Mouse (Mus musculus) frontal cortex, postnatal 10 days (tissue): ENCODE results near the gene Igsf9.
A peak's percentile ranks its signal among the peaks of the same experiment; 100 is the strongest.

ENCODE experiments used
- DNase-seq, 2 experiments: peaks; one replicate each; pipeline ENCODE4 v3.0.0; 2022; ENCODE audit warnings: low spot score in 2 of 2, mixed read lengths in 1 of 2

The Igsf9 gene

DNA sequence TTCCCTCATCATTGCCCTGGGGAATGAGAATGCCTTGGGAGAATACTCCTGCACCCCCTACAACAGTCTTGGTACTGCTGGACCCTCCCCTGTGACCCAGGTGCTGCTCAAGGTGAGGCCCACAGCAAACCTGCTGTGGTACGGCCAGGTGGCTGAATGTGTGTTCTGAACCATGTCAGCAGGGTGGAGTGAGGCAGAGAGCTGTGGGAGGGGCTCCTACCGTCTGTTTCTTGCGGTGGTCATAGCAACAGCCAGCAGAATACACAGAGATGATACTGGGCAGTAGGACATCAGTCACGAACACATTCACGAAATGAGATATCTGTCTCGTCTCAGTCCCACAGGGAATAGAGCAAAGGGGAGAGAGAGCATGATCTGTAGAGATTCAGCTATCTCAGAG is 11.9 kb downstream of the Igsf9 start:
- DNase-seq, result no peak

DNA sequence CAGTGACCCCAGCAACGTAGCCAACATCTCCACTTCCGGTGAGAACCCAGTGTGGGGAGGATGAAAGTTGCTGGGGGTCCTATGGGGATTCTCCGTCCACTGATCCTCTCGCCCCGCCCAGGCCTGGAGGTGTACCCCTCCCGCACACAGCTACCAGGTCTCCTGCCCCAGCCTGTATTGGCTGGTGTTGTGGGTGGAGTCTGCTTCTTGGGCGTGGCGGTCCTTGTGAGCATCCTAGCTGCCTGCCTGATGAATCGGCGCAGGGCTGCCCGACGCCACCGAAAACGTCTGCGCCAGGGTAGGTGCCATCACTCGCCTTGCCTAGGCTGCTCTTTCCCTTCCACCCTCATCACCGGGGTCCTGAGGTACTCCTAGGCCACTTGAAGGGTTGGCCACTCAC is 14.4 kb downstream of the Igsf9 start:
- no peak for DNase-seq

DNA sequence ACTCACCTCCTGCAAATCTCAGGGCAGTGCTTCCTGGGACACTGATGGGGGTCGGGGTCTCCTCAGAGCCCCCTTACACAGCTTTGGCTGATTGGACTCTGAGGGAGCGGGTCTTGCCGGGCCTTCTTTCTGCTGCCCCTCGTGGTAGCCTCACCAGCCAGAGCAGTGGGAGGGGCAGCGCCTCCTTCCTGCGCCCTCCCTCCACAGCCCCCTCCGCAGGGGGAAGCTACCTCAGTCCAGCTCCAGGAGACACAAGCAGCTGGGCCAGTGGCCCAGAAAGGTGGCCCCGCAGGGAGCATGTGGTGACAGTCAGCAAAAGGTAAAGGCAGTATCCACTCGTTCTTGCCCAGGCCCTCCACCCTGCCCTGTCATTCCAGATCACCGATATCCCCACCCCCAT is 15.8 kb downstream of the Igsf9 start:
- no peak for DNase-seq

DNA sequence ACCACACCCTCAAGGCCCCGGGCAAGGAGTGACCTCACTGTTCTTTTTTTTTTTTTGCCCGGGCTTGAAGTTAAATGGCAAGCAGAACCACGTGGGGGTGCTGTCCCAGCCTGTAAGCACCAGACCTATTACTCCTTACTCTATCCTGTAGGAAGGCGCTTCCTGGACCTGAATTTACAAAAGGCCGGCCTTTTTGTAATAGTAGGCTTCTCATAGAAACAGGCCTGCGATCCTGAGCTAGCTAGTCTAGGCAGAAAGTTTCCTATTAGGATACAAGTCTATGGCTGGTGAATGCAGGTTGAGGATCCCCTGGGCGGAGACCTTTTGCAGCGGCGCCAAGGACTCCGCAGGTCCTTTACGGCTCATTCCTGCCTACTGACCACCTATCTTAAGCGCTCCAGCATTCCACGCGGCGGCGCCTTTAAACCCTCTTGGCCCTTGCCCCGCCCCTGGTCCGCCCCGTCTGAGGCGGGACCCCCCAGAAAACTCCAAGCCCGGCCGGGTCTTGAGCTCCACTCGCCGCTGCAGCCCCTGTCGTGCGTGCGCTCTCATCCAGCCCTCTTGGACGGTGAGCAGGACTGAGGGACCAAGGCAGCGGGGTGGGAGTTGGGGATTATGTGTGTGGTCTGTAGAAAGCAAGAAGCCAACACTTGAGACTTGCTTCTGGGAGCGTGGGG is 18.3 kb downstream of the Igsf9 start, which contains the start of gene Tagln2:
Gene Tagln2, plus strand, starts transcription at position 283 of the 677 bp plus-strand sequence.
- peak in 1 of 2 experiments; percentile 64 for DNase-seq

DNA sequence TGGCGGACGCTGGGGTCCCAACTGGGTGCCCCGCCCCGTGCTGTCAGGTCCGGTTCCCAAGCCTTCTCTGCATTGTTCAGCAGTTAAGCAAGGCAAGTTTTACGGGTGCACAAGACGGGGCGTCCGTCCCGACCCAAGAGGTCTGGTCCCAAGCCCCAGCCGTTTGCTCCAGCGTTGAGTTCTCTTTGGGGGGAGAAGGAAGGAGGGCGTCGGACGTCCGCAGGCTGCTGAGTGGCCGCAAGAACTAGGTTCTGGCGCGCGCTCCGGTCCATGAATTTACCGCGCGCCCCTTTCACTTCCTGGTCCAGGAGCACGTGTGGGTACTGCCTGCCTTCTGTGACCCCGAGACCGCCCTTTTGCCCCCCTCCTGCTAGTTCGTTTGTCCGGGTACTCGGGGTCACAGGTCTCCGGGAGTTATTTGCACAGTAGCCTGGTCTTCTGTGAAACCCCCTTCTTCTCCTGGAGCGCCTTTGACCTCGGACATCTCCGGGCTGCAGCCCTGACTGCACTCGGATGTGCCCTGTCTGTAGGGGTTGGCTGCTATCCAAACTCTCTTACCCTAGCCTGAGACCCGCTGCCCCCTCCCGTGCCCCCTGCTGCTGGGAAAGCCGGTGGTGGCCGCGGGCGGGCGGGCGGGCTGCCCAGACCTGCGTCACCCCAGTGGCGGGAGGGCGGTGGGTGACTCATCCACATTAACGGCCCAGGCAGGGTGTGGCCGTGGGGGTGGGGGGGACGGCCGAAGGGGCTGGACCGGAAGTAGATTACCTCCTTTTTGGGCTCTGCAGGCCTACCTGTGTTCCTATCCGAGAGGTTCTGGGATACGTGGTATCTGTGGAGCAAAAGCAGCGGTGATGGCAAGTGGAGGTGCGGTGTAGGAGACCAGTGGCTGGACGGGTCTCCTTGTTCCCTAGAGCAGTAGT is 19.1 kb downstream of the Igsf9 start:
- no peak for DNase-seq

DNA sequence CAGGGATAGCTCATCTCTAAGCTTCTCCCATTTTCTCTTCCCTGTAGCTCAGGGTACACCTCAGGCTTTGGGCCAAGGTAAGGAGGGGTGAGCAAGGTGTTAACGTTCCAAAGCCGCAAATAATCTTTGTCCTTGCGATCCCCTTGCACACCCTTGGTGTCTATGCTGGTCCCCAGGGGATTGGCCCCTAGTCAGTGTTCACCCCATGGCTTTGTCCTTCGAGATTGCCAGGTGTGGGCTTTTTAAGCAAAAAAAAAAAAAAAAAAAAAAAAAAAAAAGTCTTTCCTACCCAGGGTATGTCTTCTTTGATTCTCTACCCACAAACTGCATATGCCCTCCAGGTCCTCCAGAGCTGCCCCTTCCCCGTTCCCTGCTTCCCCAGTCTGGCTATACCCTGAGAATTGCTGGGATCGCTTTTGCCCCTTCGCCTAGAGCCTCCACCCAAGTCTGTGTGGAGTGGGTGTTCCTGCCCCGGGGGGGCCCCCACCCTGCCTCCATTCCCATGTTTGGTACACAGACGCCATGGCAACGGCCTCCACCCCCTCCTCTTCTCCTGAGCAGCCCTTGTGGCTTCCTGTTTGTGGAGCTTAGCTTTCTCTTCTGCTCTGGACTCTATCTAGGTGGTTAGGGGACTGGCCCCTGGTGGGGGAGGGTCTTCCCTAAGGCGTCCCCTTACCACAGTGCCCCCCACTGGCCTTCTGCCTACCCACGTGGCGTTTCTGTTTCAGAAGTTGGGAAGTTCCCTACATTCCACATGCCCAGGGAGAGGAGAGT is 20.0 kb downstream of the Igsf9 start:
- DNase-seq, result no peak

DNA sequence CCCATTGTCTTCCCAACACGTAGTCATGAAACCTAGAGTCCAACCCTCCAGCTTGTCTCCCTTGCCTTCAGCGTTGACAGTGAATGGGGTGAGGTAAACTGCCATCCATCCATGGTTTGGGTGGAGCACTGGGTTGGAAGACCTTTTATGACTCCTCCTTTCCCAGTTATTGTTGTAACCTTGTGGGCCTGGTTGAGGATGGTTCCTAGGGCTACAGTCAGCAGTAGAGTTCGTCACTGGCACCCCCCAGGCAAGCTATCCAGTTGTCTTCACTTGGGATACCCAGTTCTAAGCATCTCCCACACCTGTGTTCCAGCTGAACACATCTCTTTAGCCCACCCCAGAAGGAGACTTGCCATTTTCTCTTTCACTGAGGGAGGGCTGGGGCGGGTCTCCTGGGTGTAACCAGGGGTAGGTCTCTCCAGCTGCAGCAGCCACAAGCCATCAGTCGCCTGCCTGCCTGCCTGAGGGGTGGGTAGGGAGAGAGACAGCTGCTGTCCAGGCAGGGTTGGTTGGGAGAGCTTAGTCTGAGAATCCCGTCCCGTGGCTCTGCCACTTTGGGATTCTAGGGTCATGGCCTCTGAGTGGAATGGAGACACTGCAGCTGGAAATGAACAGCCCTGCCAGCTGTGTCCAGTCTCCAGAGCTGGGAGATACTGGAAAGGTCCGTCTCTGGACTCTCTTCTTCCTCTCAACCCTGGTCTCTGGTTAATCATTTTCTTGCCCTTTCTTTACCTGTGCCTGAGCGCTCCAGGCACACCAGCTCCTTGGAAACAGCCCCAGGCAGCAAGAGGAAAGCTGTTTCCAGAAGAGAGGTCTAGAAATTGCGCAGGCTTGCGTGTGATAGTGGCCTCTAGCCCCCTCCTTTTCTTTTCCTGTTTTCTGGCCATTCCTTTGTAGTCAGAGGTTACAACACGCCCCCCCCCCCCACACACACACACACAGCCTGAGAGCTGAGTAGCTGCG is 20.8 kb downstream of the Igsf9 start:
- no peak for DNase-seq

DNA sequence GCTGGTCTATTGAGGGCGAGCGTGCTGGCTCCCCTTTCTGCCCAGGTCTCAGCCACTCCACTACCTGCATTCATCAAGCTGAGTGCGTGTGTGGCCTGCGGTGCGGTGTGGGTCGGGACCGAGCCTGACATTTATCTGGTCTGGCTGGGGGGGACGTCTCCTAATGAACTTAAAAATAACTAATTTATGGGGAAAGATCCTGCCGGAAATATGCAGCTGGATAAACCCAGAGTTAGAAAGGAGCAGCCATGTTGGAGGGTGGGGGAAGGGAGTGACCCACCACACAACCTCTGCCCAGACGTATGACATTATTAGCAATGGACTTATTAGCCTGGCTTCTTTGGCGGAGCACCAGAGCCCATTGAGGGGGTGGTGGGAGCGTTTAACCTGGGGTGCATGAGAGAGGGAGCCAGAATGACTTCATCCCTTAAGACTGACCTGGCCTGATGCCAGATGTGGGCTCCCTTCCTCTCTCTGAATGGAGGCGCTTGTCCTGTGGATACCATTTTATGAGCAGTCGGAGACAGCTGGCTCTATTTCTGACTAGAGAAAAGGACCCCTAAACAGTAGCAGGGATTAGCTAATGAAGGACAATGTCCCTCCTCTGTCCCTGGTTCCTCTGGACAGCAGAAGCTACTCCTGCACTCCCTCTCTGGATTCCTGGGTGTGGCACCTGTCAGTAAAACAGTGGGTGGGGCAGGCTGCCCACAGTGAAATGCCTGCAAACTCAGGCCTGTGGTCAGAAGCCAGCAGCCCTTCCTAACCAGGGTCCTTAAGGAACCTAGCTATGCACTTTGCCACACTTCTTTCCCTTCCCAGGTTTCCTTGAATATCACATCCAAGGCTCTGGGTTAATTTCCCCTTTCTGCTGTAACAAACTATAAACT is 21.8 kb downstream of the Igsf9 start:
- no peak for DNase-seq

GRCm38 (mm10) chr1:172504756-172505155 is 23.2 kb downstream of the Igsf9 start:
- DNase-seq, result no peak

DNA sequence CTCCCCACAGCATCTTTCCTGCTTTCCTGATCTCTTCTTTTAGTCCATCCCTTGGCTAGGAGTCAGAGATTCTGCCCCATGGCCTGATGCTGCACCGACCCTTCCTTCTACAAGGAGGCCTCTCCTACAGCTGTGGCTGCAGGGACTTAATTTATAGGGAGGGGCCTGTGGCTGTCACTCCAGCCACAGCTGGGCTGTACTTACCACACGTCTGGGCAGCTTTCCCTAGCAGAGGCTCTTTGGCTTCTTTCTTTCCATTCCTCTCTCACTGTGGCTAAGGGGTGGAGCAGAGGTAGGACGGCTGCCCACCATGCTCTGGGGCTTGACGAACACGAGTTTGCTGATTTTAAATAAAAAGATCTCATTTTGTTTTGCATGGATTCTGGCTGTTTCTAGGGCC is 25.4 kb downstream of the Igsf9 start:
- no peak for DNase-seq

- no peak for DNase-seq
These were observed 26.1 kb downstream of the Igsf9 start for GRCm38 (mm10) chr1:172507701-172508100.

DNA sequence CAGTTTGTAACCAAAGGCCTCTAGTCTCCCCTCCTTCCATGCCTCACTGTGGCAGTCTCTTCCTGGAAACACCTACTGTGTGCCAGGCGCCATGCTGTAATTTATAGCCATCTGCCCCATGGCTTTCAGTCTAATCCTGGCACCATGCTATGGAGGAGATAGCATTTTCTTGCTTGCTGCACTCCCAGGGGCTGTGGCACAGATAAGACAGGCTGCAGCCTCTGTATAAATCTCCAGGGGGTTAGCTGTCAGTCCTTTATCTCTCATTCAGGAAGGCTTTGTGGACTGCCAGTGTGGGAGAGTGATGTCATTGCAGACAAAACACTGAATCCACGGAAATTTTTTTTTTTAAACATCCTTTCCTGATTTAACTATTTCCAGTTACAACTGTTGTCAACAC is 26.6 kb downstream of the Igsf9 start:
- DNase-seq, result no peak

GRCm38 (mm10) chr1:172509235-172509634 is 27.6 kb downstream of the Igsf9 start:
- no peak for DNase-seq

DNA sequence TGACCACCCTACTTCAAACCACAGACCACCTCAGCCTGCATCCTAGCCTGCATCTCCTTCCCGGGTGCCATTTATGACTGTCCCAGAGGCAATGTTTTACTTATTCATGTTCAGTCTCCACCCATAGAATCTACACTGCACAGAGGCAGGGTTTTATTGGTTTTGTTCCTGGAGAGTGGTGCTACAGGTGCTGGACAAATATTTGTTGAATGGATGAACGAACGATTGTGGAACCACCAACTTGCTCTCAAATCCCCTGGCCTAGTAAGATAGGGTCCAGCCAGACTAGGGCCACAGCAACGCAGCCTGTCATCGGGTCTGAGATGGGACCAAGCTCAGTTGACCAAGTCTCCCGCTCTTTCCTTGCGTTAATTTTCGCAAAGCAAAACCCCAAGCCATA is 28.4 kb downstream of the Igsf9 start:
- DNase-seq, result no peak

- no peak for DNase-seq
These were observed 28.9 kb downstream of the Igsf9 start for GRCm38 (mm10) chr1:172510421-172510972.

DNA sequence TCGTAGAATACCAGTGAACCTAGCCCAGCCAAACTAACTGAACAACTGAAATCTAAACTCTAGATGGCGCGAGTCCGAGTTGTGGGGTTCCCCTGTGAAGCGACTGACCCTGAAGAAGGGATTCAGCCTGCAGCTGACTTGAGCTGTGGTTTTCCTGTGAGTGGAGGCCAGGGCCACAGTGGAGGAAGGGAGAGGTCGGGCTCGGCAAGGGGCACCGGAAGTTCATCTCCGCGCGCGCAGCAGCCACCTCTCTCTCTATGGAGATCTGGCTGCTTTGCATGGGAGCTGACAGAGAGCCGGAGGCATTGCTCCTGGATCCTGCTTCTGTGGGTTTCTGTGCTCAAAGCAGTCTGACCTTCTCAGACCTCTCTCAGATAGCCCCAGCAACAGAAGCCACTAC is 31.4 kb downstream of the Igsf9 start:
- no peak for DNase-seq

DNA sequence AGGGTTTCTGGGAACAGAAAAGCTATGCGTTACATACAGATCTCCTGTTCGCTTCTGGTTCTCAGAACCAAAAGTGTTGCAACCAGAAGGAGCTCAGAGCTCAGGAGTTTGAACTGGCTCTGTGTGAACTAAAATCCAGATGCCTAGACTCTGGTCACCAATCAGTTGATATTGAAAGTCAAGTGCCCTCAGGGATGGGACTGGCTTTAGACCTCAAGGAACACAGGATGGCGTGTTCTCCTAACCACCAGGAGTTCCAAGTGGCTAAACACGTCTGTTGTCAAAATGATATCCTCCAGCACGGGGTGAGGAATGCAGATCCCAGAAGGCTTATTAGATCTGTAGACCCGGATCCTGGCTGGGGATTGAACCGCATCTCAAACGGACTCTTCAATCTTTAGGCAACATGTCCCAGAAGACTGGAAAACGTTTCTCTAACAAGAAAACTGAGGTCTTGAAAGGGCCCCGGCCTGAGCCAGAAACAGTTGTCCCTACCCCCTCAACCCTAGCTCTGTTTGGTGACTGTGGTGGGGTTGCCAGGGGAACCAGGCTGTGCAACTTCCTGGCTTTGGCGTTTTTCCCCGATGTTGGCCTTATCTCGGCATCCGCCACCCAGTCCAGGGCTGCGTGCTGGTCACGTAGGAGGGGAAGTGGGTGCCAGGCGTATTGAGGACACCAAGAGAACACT is 32.1 kb downstream of the Igsf9 start:
- no peak for DNase-seq

- no peak for DNase-seq
These were observed 32.6 kb downstream of the Igsf9 start for GRCm38 (mm10) chr1:172514213-172514529.

GRCm38 (mm10) chr1:172514551-172515268 is 33.1 kb downstream of the Igsf9 start:
- no peak for DNase-seq
